Mouse (Mus musculus) spleen, postnatal 10 days (tissue): ENCODE data around the gene Mcm8.
A peak's percentile ranks its signal among the peaks of the same experiment; 100 is the strongest.

Source experiments
- DNase-seq, 2 experiments: peaks; one replicate each; pipeline ENCODE4 v3.0.0; 2021 to 2022; ENCODE audit warnings: low spot score in 2 of 2

Gene Mcm8

DNA sequence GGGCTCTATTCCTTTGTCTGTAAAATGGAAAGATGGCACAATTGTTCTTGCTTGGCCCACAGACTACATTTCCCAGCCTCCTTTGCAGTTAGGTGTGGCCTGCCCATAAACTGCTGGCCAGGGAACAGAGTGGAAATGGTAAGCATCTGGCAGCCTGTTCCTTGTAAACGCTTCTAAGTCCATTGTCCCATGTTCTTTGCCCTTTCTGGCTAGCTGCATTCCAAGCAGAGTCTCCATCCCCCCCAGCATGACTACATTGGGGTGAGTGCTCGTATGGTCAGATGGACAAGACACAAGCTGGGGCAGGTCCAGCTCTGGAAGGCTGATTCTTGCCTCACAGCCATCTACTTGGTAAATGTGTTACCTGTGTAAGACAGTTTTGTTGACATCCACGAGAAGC lies 55.7 kb downstream of the Mcm8 start:
- DNase-seq, result no peak

DNA sequence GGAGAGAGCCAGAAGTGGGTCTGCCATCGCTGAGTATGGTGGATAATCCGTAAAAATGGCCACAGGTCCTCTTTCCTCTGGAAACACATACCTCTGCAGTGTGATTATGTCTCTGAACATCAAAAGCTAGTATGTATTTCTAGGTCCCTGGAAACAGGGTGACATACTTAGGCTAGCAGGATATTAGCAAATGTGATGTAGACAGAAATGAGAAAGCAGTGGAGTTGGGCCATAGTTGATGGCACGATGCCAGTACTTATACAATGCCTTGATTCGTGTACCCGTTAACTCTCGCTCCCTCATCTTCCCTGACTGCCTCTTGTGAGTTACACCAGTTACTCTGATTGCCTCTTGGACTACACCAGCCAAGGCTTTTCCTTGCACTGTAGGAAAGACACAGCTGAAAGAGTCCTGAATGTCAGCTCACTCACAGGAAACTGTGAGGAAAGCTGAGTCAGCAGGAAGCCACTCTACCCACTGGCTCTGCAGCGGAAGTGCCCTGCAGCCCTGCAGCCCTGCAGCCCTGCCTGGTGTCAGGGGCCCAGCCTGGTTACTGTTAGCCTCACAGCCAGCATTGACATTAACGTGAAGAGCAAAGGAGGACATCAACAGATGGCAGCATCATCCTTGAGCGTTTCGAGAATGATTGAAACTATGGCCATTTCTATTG lies 57.9 kb downstream of the Mcm8 start:
- DNase-seq, result no peak

DNA sequence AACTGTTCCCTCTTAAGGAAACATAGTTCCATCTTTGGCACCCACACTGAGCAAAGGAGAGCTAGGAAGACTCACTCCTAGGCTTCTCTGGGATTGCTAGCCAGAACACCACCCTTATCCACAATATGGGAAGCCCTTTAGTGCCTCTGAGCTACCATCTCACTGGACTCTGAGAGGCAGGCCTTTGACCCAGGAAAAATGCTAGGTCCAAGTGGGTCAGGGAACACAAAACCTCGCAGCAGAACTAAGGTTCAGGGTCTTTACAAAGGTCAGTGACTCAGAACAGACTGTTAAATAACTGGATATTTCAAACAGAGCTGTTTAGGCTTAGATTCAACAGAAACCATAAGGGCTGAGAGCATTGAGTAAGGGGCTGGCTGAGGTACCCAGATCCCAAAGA lies 61.0 kb downstream of the Mcm8 start:
- no peak for DNase-seq

DNA sequence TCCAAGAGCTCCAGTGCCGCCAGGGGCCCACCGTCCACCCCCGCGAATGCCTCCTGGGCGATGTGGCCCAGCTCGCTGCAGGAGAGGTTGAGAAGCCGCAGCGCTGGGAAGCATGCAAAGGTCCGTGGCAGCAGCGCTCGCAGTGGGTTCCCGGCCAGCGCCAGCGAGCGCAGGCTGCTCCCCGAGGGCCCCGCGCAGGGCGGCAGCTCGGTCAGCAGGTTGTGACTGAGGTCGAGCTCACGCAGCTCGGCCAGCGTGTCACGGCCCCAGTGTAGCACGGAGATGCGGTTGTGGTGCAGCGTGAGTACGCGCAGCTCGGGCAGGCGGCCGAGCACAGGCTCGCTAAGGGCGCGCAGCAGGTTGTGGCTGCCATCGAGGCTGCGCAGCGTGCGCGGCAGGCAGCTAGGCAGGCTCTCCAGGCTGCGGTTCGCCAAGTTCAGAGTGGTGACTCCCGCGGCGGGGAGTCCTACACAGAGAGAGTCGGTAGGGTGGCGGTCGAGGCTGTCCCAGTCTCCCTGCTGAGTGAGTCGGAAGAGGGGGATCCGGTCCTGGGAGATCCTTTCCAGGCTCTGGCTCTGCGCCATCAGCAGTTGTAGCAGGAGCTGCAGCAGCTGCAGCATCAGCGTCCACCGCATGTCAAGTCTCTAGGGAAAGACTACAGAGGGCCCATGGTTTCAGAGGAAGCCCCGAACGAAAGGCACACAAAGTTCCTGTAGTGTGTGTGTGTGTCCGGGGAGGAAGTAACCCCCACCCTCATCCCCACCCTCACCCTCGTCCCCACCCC lies 63.5 kb downstream of the Mcm8 start:
- DNase-seq, result peak in 1 of 2 experiments; percentile 27

DNA sequence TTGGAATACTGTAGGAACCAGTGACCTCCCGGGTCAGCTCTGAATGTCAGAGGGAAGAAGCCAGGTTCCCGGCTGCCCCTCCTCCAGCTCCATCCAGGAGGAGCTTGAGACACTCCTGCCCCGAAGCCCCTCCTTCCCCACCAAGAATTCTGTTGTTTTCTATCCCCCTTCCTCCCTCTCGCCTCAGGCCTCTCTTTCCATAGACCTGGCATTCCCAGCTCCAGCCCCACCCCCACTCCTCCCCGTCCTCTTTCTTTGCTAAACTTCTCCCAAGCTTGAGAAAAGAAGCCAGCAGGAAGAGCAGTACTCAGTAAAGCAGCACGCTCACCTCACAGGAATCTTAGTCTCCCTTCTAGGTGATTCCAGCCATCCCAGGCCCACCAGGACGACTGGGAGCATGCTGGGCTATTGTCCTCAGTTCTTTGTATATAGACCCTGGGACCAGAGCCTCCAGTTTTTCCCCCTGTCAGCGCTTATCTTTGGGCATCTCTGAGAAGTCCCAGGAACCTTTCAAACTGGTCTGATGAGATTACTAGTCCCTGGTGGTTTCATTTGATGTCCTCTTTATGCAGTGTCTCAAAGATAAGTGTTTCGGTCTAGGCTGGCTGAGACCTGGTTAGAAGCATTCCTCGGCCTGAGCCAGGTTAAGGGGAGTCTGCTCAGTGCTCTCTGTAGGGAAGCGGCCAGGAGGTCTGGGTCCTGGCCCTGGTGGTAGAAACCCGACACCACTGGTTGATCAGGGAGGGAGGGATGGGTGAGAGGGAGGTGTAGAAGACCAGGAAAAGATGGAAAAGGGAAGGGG lies 65.1 kb downstream of the Mcm8 start, which contains the start of gene Lrrn4:
Gene Lrrn4 (minus strand): TSS at position 48 of the 802 bp plus-strand sequence.
- DNase-seq, result no peak

DNA sequence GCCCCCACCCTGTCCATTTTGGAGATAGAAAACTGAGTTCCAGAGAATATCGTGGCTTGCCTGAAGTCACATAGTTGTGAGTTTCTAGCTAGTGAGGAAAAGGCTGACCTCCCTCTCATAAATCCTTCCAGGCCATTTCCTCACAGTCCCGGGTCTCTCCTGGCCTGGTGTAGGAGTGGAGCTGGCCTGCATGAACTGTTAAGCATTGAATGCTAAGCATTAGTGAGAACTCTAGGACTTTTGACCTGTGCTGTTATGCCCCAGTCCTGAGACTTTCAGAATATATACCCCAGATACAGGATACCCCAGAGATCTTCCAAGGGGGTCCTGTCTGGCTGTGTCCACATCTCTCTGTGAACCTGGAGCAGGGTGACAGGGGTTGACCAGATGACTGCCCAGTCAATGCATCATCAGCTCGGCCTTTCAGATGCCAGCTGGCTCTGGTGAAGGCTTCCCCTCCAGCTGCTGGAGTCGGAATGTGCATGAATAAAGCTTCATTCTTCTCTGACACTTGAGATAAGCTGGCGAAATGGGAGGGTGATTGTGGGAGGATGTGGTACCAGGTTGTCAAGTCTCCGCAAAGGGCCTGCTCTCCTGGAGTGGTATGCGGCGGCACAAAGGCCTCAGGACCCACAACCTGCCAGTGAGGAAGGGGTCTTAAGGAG lies 68.5 kb downstream of the Mcm8 start:
- DNase-seq, result no peak

DNA sequence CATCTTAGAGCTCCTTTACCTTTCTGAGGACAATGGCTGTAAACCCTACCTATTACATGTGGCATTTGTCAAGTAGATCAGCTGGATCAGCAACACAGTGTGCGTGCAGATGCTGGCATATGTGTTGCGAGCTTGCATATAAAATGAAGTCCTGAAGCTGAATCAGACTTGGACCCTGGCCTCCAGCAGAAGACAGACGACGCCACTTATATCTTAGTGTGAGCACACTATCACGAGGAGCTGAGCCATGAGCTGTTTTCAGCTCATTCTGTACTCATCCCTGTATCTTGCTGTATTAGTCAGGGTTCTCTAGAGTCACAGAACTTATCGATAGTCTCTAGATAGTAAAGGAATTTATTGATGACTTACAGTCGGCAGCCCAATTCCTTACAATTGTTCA lies 69.4 kb downstream of the Mcm8 start:
- no peak for DNase-seq
